Mouse (Mus musculus) cerebellum, adult 9-10 months (tissue): ENCODE measurements around the gene Cep112.

Experiments
- DNase-seq: peaks from one replicate; pipeline ENCODE4 v3.0.0; 2022

Gene Cep112

GRCm38 (mm10) chr11:108606836-108607235, 181.8 kb downstream of the Cep112 start:
- no peak for DNase-seq

- no peak for DNase-seq
These were observed 195.8 kb downstream of the Cep112 start for GRCm38 (mm10) chr11:108620628-108621433.

GRCm38 (mm10) chr11:108621434-108621901, 196.5 kb downstream of the Cep112 start:
- no peak for DNase-seq

- no peak for DNase-seq
These were observed 200.7 kb downstream of the Cep112 start for GRCm38 (mm10) chr11:108625546-108626232.

GRCm38 (mm10) chr11:108637780-108638179, 212.8 kb downstream of the Cep112 start:
- no peak for DNase-seq

GRCm38 (mm10) chr11:108655574-108655973, 230.6 kb downstream of the Cep112 start:
- no peak for DNase-seq

GRCm38 (mm10) chr11:108682014-108682413, 257.0 kb downstream of the Cep112 start:
- no peak for DNase-seq

- DNase-seq: no peak
These were observed 271.6 kb downstream of the Cep112 start for GRCm38 (mm10) chr11:108696563-108696962.

GRCm38 (mm10) chr11:108752301-108752700, 327.3 kb downstream of the Cep112 start:
- peak; percentile 59 for DNase-seq

GRCm38 (mm10) chr11:108752765-108753164, 327.8 kb downstream of the Cep112 start:
- DNase-seq: no peak

- DNase-seq: no peak
These were observed 328.6 kb downstream of the Cep112 start for GRCm38 (mm10) chr11:108753361-108754240.

- no peak for DNase-seq
These were observed 332.2 kb downstream of the Cep112 start for GRCm38 (mm10) chr11:108757211-108757610.

- DNase-seq: no peak
These were observed 332.8 kb downstream of the Cep112 start for GRCm38 (mm10) chr11:108757626-108758430.

- no peak for DNase-seq
These were observed 345.1 kb downstream of the Cep112 start for GRCm38 (mm10) chr11:108770064-108770463.

- no peak for DNase-seq
These were observed 349.2 kb downstream of the Cep112 start for GRCm38 (mm10) chr11:108774019-108774670.

GRCm38 (mm10) chr11:108777158-108777557, 352.2 kb downstream of the Cep112 start:
- DNase-seq: no peak

GRCm38 (mm10) chr11:108780271-108781250, 355.6 kb downstream of the Cep112 start:
- DNase-seq: no peak

GRCm38 (mm10) chr11:108798398-108798797, 373.4 kb downstream of the Cep112 start:
- DNase-seq: no peak

- no peak for DNase-seq
These were observed 374.7 kb downstream of the Cep112 start for GRCm38 (mm10) chr11:108799695-108800094.

GRCm38 (mm10) chr11:108804030-108804429, 379.0 kb downstream of the Cep112 start:
- DNase-seq: no peak
